Mouse (Mus musculus) small intestine, adult 2 months (tissue): ENCODE measurements around the gene Acad11. TPM values are rescaled to one million over a fixed set of nuclear protein-coding genes. Genes with fewer than 3 reads are reported as not detected.

ENCODE experiments used
- H3K27ac ChIP-seq: fragments of 200-500 bp; 2 replicates; pipeline ENCODE4 v1.5.1; 2012; ENCODE audit warnings: low read depth, low read length, control low read depth, inconsistent platforms; ENCODE audit not compliant: insufficient read depth
- H3K27me3 ChIP-seq: fragments of 200-500 bp; 2 replicates; pipeline ENCODE4 v1.6.1; 2012; ENCODE audit warnings: mild to moderate bottlenecking, moderate library complexity, low read length, inconsistent platforms; ENCODE audit not compliant: control insufficient read depth, insufficient read depth
- H3K36me3 ChIP-seq: fragments of 200-500 bp; 2 replicates; pipeline ENCODE4 v1.6.1; 2012; ENCODE audit warnings: mild to moderate bottlenecking, low read length, control low read depth, inconsistent platforms; ENCODE audit not compliant: control insufficient read depth, insufficient read depth
- H3K4me1 ChIP-seq: fragments of 200-500 bp; 2 replicates; pipeline ENCODE4 v1.6.1; 2012; ENCODE audit warnings: low read length, inconsistent platforms, mixed read lengths; ENCODE audit not compliant: control insufficient read depth, insufficient read depth, insufficient read length
- H3K4me3 ChIP-seq: fragments of 200-500 bp; 2 replicates; pipeline ENCODE4 v1.5.1; 2012; ENCODE audit warnings: low read depth, mild to moderate bottlenecking, control low read depth, inconsistent platforms, low read length, moderate library complexity
- CTCF ChIP-seq: fragments of 200-500 bp; IDR thresholded peaks from 2 replicates; pipeline ENCODE4 v1.5.1; 2012; ENCODE audit warnings: low read depth, mild to moderate bottlenecking, control low read depth, inconsistent platforms, low read length, moderate library complexity, mixed read lengths; ENCODE audit not compliant: insufficient replicate concordance, insufficient read length; ENCODE audit errors: extremely low read depth
- POLR2A ChIP-seq: fragments of 200-500 bp; IDR thresholded peaks from 2 replicates; pipeline ENCODE4 v1.6.1; 2012; ENCODE audit warnings: low read depth, mild to moderate bottlenecking, control low read depth, inconsistent platforms, low read length, moderate library complexity
- WGBS: fragments of 180-500 bp; shearing (Covaris S2); methylation state at CpG from one replicate; pipeline ENCODE4 v1.1.7; 2018; 5-methylcytosine and 5-hydroxymethylcytosine counted together
- polyA plus RNA-seq: library from polyadenylated mRNA; depleted of rRNA; stranded (reverse); fragments of >200 nt; gene quantifications from 2 replicates; pipeline ENCODE4 v1.2.3, GENCODE M21; 2012

The Acad11 gene
- polyA plus RNA-seq, 1 experiment: 54.6 TPM

DNA sequence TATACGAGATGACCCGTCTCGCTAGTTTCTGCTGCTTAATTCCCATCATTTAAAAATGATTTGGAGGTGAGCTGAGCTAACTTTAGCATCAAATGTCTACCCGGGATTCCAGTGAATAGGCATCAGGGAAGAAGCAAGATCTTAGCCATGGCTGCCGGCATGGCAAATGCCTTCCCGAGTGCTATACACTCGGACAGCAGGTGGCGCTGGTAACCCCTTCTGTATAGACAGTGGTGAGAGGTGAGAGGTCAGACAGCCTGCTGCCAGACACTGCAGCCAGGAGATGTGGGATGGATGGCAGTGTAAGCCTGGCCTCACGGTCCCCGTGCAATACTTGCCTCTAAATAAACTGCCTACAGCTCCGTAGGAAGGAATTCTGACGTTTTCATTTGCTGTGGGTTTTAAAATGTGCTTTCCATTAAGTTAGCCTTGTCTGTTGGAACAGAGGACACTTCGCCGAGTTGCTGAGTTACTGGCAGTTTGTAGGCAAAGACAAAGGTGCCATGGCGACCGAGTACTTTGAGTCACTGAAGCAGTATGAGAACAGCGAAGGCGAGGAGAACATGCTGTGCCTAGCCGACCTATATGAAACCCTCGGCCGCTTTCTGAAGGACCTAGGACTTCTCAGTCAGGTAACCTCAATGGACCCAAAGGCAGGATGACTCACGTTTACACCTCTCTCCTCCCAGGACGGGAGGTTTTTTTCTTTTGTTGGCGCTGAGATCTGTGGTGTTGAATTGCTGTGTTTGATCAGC lies 27.7 kb upstream of the Acad11 start:
- Histone ChIP-seq H3K4me3 (no peak overlapping the region), H3K27me3 (no peaks in the 10 kb centered on the region), H3K4me1 (no peaks in the 10 kb centered on the region), H3K36me3 (no peaks in the 10 kb centered on the region; the same call in 1 of the 2 replicates), H3K27ac (no peak overlapping the region)
- WGBS: 48% methylated on average over 24 of the region's 24 CpGs
- 0 out of 2 replicates have a peak, but pooled peaks have one; percentile 10 for TF ChIP-seq POLR2A
- TF ChIP-seq CTCF: peak; percentile 82; the same call in 1 of the 2 replicates

DNA sequence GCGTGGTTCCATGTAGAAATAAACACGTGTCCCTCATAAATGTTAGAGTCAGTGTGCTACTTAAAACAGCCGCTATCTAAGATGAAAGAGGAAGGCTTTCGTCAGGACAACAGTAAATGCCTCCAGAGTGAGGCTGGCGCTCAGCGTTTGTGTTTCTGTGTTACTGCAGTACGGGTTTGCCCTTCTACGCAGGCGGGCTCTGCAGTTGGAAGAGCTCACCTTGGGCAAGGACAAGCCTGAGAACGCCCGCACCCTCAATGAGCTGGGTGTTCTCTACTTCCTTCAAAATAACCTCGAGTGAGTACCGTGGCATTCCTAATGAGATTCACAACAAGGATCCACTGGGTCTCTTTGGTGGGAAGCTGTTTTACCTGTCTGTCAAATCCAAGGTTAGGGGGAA lies 24.9 kb upstream of the Acad11 start:
- H3K27ac ChIP-seq: no peak overlapping the region
- peaks cover 3% of the 10 kb centered on the region for H3K36me3 ChIP-seq
- no peaks in the 10 kb centered on the region for H3K4me1 ChIP-seq
- 90% methylated on average over 13 of the region's 13 CpGs for WGBS
- no peak overlapping the region for H3K4me3 ChIP-seq
- no peaks in the 10 kb centered on the region for H3K27me3 ChIP-seq
- TF ChIP-seq POLR2A: no peak
- TF ChIP-seq CTCF: no peak

DNA sequence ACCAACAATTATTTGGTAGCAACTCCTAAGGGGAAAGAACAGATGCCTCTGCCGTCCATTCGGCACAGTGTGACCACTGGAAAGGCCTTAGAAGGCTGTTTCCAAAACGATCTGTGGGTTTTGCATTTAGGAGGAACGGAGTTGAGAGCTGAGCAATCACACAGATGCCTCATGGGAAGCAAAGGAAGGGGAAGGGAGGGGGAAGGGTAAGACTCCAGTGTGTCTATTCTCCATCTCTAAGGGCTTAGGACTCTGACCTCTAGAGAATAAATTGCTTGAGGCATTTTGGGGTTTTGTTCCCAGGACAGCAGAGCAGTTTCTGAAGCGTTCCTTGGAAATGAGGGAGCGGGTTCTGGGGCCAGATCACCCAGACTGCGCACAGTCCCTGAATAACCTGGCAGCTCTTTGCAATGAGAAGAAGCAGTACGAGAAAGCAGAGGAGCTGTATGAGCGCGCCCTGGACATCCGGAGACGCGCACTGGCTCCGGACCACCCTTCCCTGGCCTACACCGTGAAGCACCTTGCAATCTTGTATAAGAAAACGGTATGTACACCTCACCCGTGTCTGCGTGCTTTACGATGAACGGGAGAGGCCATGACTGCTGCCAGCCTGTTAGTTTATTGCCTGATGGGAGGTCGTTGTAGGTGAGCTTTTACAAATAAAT lies 24.0 kb upstream of the Acad11 start:
- TF ChIP-seq POLR2A (no peak), CTCF (no peak)
- H3K36me3 ChIP-seq: peaks cover 3% of the 10 kb centered on the region
- no peak overlapping the region for H3K4me3 ChIP-seq
- H3K4me1 ChIP-seq: no peaks in the 10 kb centered on the region
- H3K27ac ChIP-seq: no peak overlapping the region
- H3K27me3 ChIP-seq: no peaks in the 10 kb centered on the region
- 89% methylated on average over 21 of the region's 21 CpGs for WGBS

GRCm38 (mm10) chr9:104039742-104040141 lies 23.4 kb upstream of the Acad11 start:
- WGBS: 78% methylated on average over 4 of the region's 4 CpGs

GRCm38 (mm10) chr9:104040362-104040761 lies 22.8 kb upstream of the Acad11 start, which contains the start of gene Gm28305:
Gene Gm28305 (plus strand): TSS chr9:104040662.
- no peaks in the 10 kb centered on the region for H3K4me1 ChIP-seq
- H3K4me3 ChIP-seq: no peak within 1 kb of the TSS
- WGBS: 62% methylated on average over 2 of the region's 2 CpGs
- H3K27ac ChIP-seq: no peak within 1 kb of the TSS
- no peak for TF ChIP-seq CTCF
- no peak for TF ChIP-seq POLR2A
- peaks cover 3% of the 10 kb centered on the region for H3K36me3 ChIP-seq
- H3K27me3 ChIP-seq: no peaks in the 10 kb centered on the region

More at GRCm38 (mm10) chr9:104039742-104040141, 23.4 kb upstream of the Acad11 start:
- H3K36me3 ChIP-seq: peaks cover 3% of the 10 kb centered on the region
- H3K27me3 ChIP-seq: no peaks in the 10 kb centered on the region
- TF ChIP-seq POLR2A (no peak), CTCF (no peak)
- H3K4me3 ChIP-seq: no peak overlapping the region
- H3K27ac ChIP-seq: no peak overlapping the region
- no peaks in the 10 kb centered on the region for H3K4me1 ChIP-seq

DNA sequence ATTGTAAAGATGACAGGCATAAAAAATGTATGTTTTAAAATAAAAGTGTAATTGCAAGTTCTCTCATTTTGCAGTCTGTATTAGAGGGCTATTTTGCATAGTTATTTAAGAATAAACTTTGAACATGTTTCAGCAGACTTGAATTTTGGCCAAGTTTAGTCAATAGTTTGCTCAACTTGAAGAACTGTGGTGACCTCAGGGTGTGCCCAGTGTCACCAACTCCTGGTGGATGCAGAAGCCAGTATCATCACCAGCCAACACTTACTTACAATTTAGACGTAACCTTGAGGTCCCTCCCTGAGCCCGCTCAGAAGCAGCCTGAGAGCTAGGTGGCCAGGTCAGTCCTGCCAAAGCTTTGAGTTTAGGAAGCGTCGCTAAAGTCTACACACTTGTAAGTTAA lies 19.5 kb upstream of the Acad11 start:
- Histone ChIP-seq H3K27ac (no peak overlapping the region), H3K4me1 (no peaks in the 10 kb centered on the region), H3K27me3 (no peaks in the 10 kb centered on the region), H3K4me3 (no peak overlapping the region), H3K36me3 (peaks cover 27% of the 10 kb centered on the region)
- no peak for TF ChIP-seq POLR2A
- TF ChIP-seq CTCF: no peak
- WGBS: 85% methylated on average over 4 of the region's 4 CpGs

GRCm38 (mm10) chr9:104051028-104051427 lies 12.1 kb upstream of the Acad11 start:
- Histone ChIP-seq H3K27ac (no peak overlapping the region), H3K27me3 (no peaks in the 10 kb centered on the region), H3K4me3 (no peak overlapping the region), H3K36me3 (peaks cover 75% of the 10 kb centered on the region), H3K4me1 (no peaks in the 10 kb centered on the region)
- TF ChIP-seq POLR2A (no peak), CTCF (no peak)
- WGBS: 92% methylated on average over 6 of the region's 6 CpGs
